Mouse (Mus musculus): ENCODE measurements around the gene St3gal3. TPM values are rescaled to one million over a fixed set of nuclear protein-coding genes. Genes with fewer than 3 reads are reported as not detected.

St3gal3 gene
- polyA plus RNA-seq, 1 experiment from 2014 or later, result 5.9 TPM

DNA sequence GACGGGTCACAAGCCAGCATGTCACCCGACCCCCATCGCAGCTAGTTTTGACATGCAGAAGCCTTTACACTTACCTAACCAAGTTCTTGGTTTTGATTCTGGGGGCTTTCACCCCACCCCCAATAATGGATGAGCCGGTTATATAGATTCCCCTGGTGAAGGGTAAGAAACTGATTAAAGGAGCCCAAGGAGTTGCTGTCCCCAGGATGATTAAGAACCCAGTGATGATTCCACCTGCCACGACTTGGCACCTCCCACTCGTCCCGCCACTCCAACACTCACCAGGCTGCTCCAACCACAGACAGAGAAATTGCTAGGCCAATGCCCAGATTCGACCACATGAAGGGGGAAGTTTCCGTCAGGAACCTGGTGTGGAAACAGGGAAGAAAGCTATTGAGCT is 248.7 kb downstream of the St3gal3 start:
- Histone ChIP-seq H3K4me3 (peak overlapping the region; percentile 69), H3K36me3 (replicated peaks) (peaks cover 53% of the 10 kb centered on the region), H3K27me3 (ENCODE audit: poor library complexity, severe bottlenecking) (no peaks in the 10 kb centered on the region), H3K9me3 (no peaks in the 10 kb centered on the region), H3K4me1 (peaks cover 64% of the 10 kb centered on the region), H3K27ac (no peak overlapping the region)
- 84% methylated on average over 9 of the region's 9 CpGs for WGBS
- no peak for DNase-seq (ENCODE audit: extremely low spot score, low spot score)

DNA sequence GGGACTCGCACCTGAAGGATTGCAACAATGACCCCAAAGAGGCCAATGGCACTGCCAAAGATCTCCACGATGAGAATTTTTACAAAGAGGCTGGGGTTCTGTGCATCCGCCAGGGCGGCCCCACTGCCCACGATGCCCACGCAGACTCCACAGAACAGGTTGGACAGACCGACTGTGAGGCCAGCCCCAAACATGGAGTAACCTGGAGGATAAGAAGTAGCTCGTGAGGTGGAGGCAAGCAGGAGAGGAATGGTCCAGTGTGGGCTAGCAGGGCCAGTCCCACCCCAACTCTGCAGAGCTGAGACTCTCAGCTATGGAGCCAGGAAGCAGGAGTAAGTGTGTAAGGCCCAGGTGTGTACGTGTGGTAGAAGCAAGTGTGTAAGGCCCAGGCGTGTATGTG is 249.6 kb downstream of the St3gal3 start:
- no peaks in the 10 kb centered on the region for H3K27me3 ChIP-seq (ENCODE audit: poor library complexity, severe bottlenecking)
- no peak overlapping the region for H3K4me3 ChIP-seq
- WGBS, result 96% methylated on average over 10 of the region's 10 CpGs
- H3K27ac ChIP-seq, result no peak overlapping the region
- H3K9me3 ChIP-seq, result no peaks in the 10 kb centered on the region
- H3K36me3 ChIP-seq (replicated peaks), result peaks cover 54% of the 10 kb centered on the region
- DNase-seq (ENCODE audit: extremely low spot score, low spot score), result no peak
- peaks cover 64% of the 10 kb centered on the region for H3K4me1 ChIP-seq

DNA sequence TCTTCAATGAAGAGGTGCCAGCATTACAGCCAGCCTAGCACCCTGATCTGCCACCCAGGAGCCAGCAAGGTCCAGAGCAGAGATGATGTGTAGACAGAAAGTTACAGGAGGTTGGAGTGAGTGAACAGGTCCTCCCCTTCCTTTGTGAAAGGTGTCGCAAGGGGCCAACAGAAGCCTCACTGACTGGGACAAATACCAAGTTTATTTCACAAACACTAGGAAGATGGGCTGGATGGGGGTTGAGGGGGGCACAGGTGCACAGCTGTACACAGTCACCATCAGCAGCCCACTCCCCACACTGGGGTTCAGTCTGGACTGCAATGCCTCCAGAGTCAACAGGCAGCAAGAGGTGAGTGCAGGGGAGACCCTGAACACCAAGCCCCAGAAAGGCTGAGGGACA is 250.6 kb downstream of the St3gal3 start:
- H3K4me3 ChIP-seq, result peak overlapping the region; percentile 92

DNA sequence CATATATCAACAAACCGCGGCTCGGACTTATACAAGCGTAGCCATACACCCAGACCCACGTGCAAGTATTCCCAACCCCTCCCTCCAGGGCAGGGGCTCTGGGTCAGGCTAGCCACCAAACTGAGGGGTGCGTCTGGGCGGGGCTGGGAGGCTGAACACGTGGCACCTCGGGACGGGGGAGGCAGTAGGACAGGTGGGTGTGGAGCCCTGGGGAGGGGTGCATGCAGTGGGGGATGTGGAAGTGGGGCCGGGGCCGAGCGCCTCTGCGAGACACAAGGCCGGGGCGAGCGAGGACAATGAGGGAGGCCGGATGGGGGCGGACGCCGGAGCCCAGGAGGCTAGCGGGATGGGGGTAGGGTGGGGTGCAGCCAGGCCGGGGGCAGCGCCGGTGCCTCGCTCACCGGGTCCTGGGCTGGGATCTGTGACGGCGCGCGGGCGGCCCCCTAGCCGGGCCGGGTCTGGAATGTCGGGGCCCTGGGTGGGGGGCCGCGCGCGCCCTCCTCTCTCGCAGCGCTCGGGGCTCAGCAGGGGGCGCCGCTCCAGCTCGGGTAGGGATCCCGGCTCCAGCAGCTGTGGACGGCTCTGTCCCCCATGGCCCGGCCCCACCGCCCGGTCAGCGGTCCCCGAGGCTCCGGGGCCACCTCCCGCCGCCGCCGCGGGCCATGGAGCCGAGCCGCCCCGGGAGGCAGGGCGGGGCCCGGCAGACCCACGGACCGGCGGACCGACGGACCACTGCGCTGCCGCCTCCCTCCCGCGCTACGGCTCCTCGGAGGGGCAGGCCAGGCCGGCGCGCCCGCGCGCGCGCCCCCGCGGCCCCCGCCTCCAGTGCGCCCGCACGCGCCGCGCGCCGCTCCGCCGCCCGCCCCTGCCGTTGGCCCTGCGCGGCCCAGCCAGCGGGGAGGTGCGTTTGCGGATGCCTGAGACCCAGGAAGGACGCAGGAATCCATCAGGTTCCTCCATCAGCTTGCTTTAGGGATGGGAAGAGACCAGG is 251.7 kb downstream of the St3gal3 start, which contains the start of gene B4galt2:
B4galt2 (minus strand) TSS at position 787 of the 991 bp plus-strand sequence.
- Histone ChIP-seq H3K4me1 (peaks cover 69% of the 10 kb centered on the region), H3K9me3 (no peaks in the 10 kb centered on the region), H3K27ac (peak within 1 kb of the TSS; percentile 96), H3K36me3 (replicated peaks) (peaks cover 58% of the 10 kb centered on the region), H3K27me3 (ENCODE audit: poor library complexity, severe bottlenecking) (no peaks in the 10 kb centered on the region), H3K4me3 (peak within 1 kb of the TSS; percentile 92)
- 1% methylated on average over 97 of the region's 103 CpGs for WGBS
- DNase-seq (ENCODE audit: extremely low spot score, low spot score), result peak; percentile 68

More for the DNA sequence above, 250.6 kb downstream of the St3gal3 start:
- H3K27me3 ChIP-seq (ENCODE audit: poor library complexity, severe bottlenecking), result no peaks in the 10 kb centered on the region
- DNase-seq (ENCODE audit: extremely low spot score, low spot score), result no peak
- no peaks in the 10 kb centered on the region for H3K9me3 ChIP-seq
- WGBS, result 100% methylated on average over 1 of the region's 1 CpGs
- peaks cover 54% of the 10 kb centered on the region for H3K36me3 ChIP-seq (replicated peaks)
- peaks cover 69% of the 10 kb centered on the region for H3K4me1 ChIP-seq
- no peak overlapping the region for H3K27ac ChIP-seq

Other genes starting within 250 kb of the St3gal3 start
- 160 and 166 TPM in 2 replicates for gene Atp6v0b, start 247.6 kb downstream of the St3gal3 start, polyA plus RNA-seq (2016; fragmentation: Nextera tagmentation; extraction: Ambion mirVana)
- gene Dph2, start 242.9 kb downstream of the St3gal3 start, polyA plus RNA-seq (2016; fragmentation: Nextera tagmentation; extraction: Ambion mirVana), result 29.1 and 29.3 TPM in 2 replicates
- 63.2 and 67.3 TPM in 2 replicates for gene Ipo13, start 219.9 kb downstream of the St3gal3 start, polyA plus RNA-seq (2016; fragmentation: Nextera tagmentation; extraction: Ambion mirVana)
- gene Artn, start 205.2 kb downstream of the St3gal3 start, polyA plus RNA-seq (2016; fragmentation: Nextera tagmentation; extraction: Ambion mirVana), result 0.44 and 0.58 TPM in 2 replicates
- gene Kdm4a, start 45.1 kb upstream of the St3gal3 start, polyA plus RNA-seq (2016; fragmentation: Nextera tagmentation; extraction: Ambion mirVana), result 30.3 and 32.9 TPM in 2 replicates
- gene Ptprf, start 156.5 kb upstream of the St3gal3 start, polyA plus RNA-seq (2016; fragmentation: Nextera tagmentation; extraction: Ambion mirVana), result 99.7 and 102 TPM in 2 replicates